In genomic region chr14:120960991-120961390, GRCm38 (mm10) we compare ENCODE assay signal across 17 mouse cellular contexts. TPM values are rescaled to one million over a fixed set of nuclear protein-coding genes. Genes with fewer than 3 reads are reported as not detected.
DNase-seq lines count a peak whose midpoint lies in the region; ATAC-seq and TF ChIP-seq lines count a peak whose summit lies in the region.
"Had no signal": no experiment of that assay in that cellular context is flagged by ENCODE, and none has a peak within 500 bp of the region (broad histone marks: within the 10 kb centered on the region; RNA-seq: fewer than 3 reads in every experiment).

No protein-coding gene starts in this region.

- 54% methylated on average over 5 of the region's 5 CpGs for WGBS in embryonic facial prominence, embryonic 14.5 days
- 63% methylated on average over 5 of the region's 5 CpGs for WGBS in embryonic facial prominence, embryonic 10.5 days
- WGBS in hindbrain, postnatal 0 days = 32% methylated on average over 5 of the region's 5 CpGs

- no peaks in the 10 kb centered on the region for H3K27me3 ChIP-seq in embryonic facial prominence, embryonic 14.5 days (replicated peaks; ENCODE audit: control insufficient read depth, insufficient read depth, low read length)
- no peaks in the 10 kb centered on the region for H3K27me3 ChIP-seq in embryonic facial prominence, embryonic 10.5 days (replicated peaks; ENCODE audit: low read depth, poor library complexity, severe bottlenecking)
- H3K27me3 ChIP-seq in hindbrain, postnatal 0 days (ENCODE audit: insufficient read depth, low read length) = no peaks in the 10 kb centered on the region
- H3K27me3 ChIP-seq: embryonic facial prominence, embryonic 12.5 days; megakaryocyte, embryonic 14.5 days; neural tube, embryonic 12.5 days had no signal

- DNase-seq in embryonic facial prominence, embryonic 14.5 days (ENCODE audit: low spot score) = no peak
- DNase-seq in embryonic facial prominence, embryonic 10.5 days (ENCODE audit: low spot score) = no peak
- DNase-seq in left cerebral cortex, postnatal 14 days (ENCODE audit: low spot score in 2 of 2) = peak; percentile 32 to 38
- no peak for DNase-seq in left cerebral cortex, postnatal 10 days (ENCODE audit: extremely low spot score in 1 of 2, low spot score in 2 of 2)
- DNase-seq in hindbrain, postnatal 0 days (ENCODE audit: low spot score) = no peak
- DNase-seq in retina, embryonic 14.5 days (ENCODE audit: low spot score) = peak; percentile 53
- DNase-seq in embryo, embryonic 11 days = no peak
- DNase-seq in cerebellum, postnatal 10 days = no peak
- DNase-seq: adrenal gland, postnatal 25 days; cerebellum, adult 18-20 months; heart, adult 2 months; heart, postnatal 14 days; kidney, adult 9 months had no signal

- no peaks in the 10 kb centered on the region for H3K36me3 ChIP-seq in embryonic facial prominence, embryonic 14.5 days (ENCODE audit: control insufficient read depth, insufficient read depth, low read length)
- H3K36me3 ChIP-seq in embryonic facial prominence, embryonic 10.5 days (replicated peaks) = no peaks in the 10 kb centered on the region
- H3K36me3 ChIP-seq in hindbrain, postnatal 0 days (ENCODE audit: insufficient read depth, low read length) = no peaks in the 10 kb centered on the region
- H3K36me3 ChIP-seq: embryonic facial prominence, embryonic 12.5 days; neural tube, embryonic 12.5 days had no signal

- no peak for TF ChIP-seq CTCF in hindbrain, postnatal 0 days (IDR thresholded peaks at IDR 0.05; ENCODE audit: low read depth)

- H3K4me3 ChIP-seq in embryonic facial prominence, embryonic 14.5 days (ENCODE audit: low read depth, low read length) = no peak overlapping the region
- H3K4me3 ChIP-seq in embryonic facial prominence, embryonic 10.5 days = no peak overlapping the region
- H3K4me3 ChIP-seq in hindbrain, postnatal 0 days (ENCODE audit: low read length) = no peak overlapping the region
- H3K4me3 ChIP-seq: embryonic facial prominence, embryonic 12.5 days; heart, adult 2 months; megakaryocyte, embryonic 14.5 days; neural tube, embryonic 12.5 days had no signal

- H3K9ac ChIP-seq in embryonic facial prominence, embryonic 14.5 days (ENCODE audit: low read depth, low read length) = no peak overlapping the region
- H3K9ac ChIP-seq in hindbrain, postnatal 0 days (replicated peaks; ENCODE audit: low read length) = no peak overlapping the region
- H3K9ac ChIP-seq: embryonic facial prominence, embryonic 12.5 days; lung, embryonic 14.5 days; neural tube, embryonic 12.5 days had no signal

- no peaks in the 10 kb centered on the region for H3K4me1 ChIP-seq in embryonic facial prominence, embryonic 14.5 days (ENCODE audit: control insufficient read depth, insufficient read depth, low read length)
- 0 out of 2 replicates have a peak, but pooled peaks cover 7% of the 10 kb centered on the region for H3K4me1 ChIP-seq in embryonic facial prominence, embryonic 10.5 days
- H3K4me1 ChIP-seq in hindbrain, postnatal 0 days (ENCODE audit: insufficient read depth, low read length) = no peaks in the 10 kb centered on the region
- H3K4me1 ChIP-seq: embryonic facial prominence, embryonic 12.5 days; megakaryocyte, embryonic 14.5 days had no signal

- no peak overlapping the region for H3K27ac ChIP-seq in embryonic facial prominence, embryonic 14.5 days (replicated peaks; ENCODE audit: low read depth, low read length)
- no peak overlapping the region for H3K27ac ChIP-seq in embryonic facial prominence, embryonic 10.5 days (replicated peaks)
- no peak overlapping the region for H3K27ac ChIP-seq in hindbrain, postnatal 0 days
- H3K27ac ChIP-seq: embryonic facial prominence, embryonic 12.5 days; heart, adult 2 months; neural tube, embryonic 12.5 days had no signal

- H3K4me2 ChIP-seq in embryonic facial prominence, embryonic 14.5 days (ENCODE audit: low read depth, low read length) = no peak overlapping the region
- no peak overlapping the region for H3K4me2 ChIP-seq in hindbrain, postnatal 0 days (ENCODE audit: low read depth, low read length)
- H3K4me2 ChIP-seq: embryonic facial prominence, embryonic 12.5 days; lung, embryonic 14.5 days; neural tube, embryonic 12.5 days had no signal

- intact Hi-C loops in left cerebral cortex, postnatal 14 days (cut with DNase I) = no loop called here
- intact Hi-C loops in left cerebral cortex, postnatal 10 days (cut with DNase I) = no loop called here

- no peaks in the 10 kb centered on the region for H3K9me3 ChIP-seq in embryonic facial prominence, embryonic 14.5 days (ENCODE audit: control insufficient read depth, low read length)
- H3K9me3 ChIP-seq in embryonic facial prominence, embryonic 10.5 days = no peaks in the 10 kb centered on the region
- H3K9me3 ChIP-seq in hindbrain, postnatal 0 days (ENCODE audit: low read length) = no peaks in the 10 kb centered on the region
- H3K9me3 ChIP-seq: embryonic facial prominence, embryonic 12.5 days; neural tube, embryonic 12.5 days had no signal

- ATAC-seq in embryonic facial prominence, embryonic 14.5 days (ENCODE audit: low read depth) = peak; percentile 82; the same call in 1 of the 2 replicates
- peak; percentile 27; the same call in 1 of the 2 replicates for ATAC-seq in hindbrain, postnatal 0 days

RNA-seq across cellular contexts. Expression of gene Ipo5, which starts 50.0 kb away (rescaled TPM):
- polyA plus RNA-seq in embryonic facial prominence, embryonic 14.5 days (2014; fragmentation: Nextera tagmentation; extraction: Ambion mirVana) = 102 and 110 TPM in 2 replicates
- 129 and 138 TPM in 2 replicates for polyA plus RNA-seq in embryonic facial prominence, embryonic 10.5 days (2016; fragmentation: Nextera tagmentation; extraction: Ambion mirVana)
- total RNA-seq in left cerebral cortex, postnatal 14 days (2021) = 100 to 1,000 TPM; 111 to 120 TPM
- total RNA-seq in left cerebral cortex, postnatal 10 days (2021) = 100 to 1,000 TPM; 131 to 137 TPM
- 73.9 and 74.2 TPM in 2 replicates for total RNA-seq in hindbrain, postnatal 0 days (2014; rRNA removed)
- polyA plus RNA-seq in hindbrain, postnatal 0 days (2015; fragmentation: Nextera tagmentation; extraction: Ambion mirVana) = 44.4 and 45.4 TPM in 2 replicates

Comparison
In these comparisons a context has a peak if more than half of its experiments do, and no peak if none do; other contexts are left out.
1. DNase-seq: peak in left cerebral cortex, postnatal 14 days (2 of 2) and retina, embryonic 14.5 days (single experiment); none in embryonic facial prominence, embryonic 14.5 days (single experiment), embryonic facial prominence, embryonic 10.5 days (single experiment), left cerebral cortex, postnatal 10 days (0 of 2), hindbrain, postnatal 0 days (single experiment), embryo, embryonic 11 days (single experiment) and cerebellum, postnatal 10 days (0 of 2).